Mouse (Mus musculus) thymus, adult 2 months (tissue): ENCODE results near the gene Map4k4. TPM values are rescaled to one million over a fixed set of nuclear protein-coding genes. Genes with fewer than 3 reads are reported as not detected.

Source experiments
- DNase-seq: peaks from one replicate; pipeline ENCODE4 v3.0.0; 2021
- H3K27ac ChIP-seq: fragments of 200-500 bp; 2 replicates; pipeline ENCODE4 v1.5.1; 2012; ENCODE audit warnings: low read length, control low read depth; ENCODE audit not compliant: control insufficient read depth, insufficient read depth
- H3K27me3 ChIP-seq: fragments of 200-500 bp; 2 replicates; pipeline ENCODE4 v1.6.1; 2012; ENCODE audit warnings: mild to moderate bottlenecking, low read length, moderate library complexity, mixed read lengths; ENCODE audit not compliant: control insufficient read depth, insufficient read depth
- H3K36me3 ChIP-seq: fragments of 200-500 bp; 2 replicates; pipeline ENCODE4 v1.6.1; 2012; ENCODE audit warnings: mild to moderate bottlenecking, low read length, moderate library complexity; ENCODE audit not compliant: control insufficient read depth, insufficient read depth
- H3K4me1 ChIP-seq: fragments of 200-500 bp; replicated peaks from 2 replicates; pipeline ENCODE4 v1.6.1; 2012; ENCODE audit warnings: low read length; ENCODE audit not compliant: control insufficient read depth, insufficient read depth
- H3K4me3 ChIP-seq: fragments of 200-500 bp; 2 replicates; pipeline ENCODE4 v1.5.1; 2012; ENCODE audit warnings: mild to moderate bottlenecking, low read length, control low read depth, moderate library complexity; ENCODE audit not compliant: control insufficient read depth, insufficient read depth
- CTCF ChIP-seq: fragments of 200-500 bp; IDR thresholded peaks from 2 replicates; pipeline ENCODE4 v1.5.1; 2012; ENCODE audit warnings: mild to moderate bottlenecking, control low read depth, low read length, moderate library complexity, borderline replicate concordance; ENCODE audit not compliant: control insufficient read depth, poor library complexity, insufficient read depth; ENCODE audit errors: extremely low read depth
- POLR2A ChIP-seq: fragments of 200-500 bp; IDR thresholded peaks from 2 replicates; pipeline ENCODE4 v1.6.1; 2012; ENCODE audit warnings: mild to moderate bottlenecking, low read length, control low read depth, moderate library complexity; ENCODE audit not compliant: control insufficient read depth, poor library complexity, insufficient read depth; ENCODE audit errors: extremely low read depth
- WGBS: fragments of 180-500 bp; shearing (Covaris S2); methylation state at CpG from one replicate; pipeline ENCODE4 v1.1.7; 2018; 5-methylcytosine and 5-hydroxymethylcytosine counted together
- polyA plus RNA-seq: library from polyadenylated mRNA; depleted of rRNA; stranded (reverse); fragments of >200 nt; gene quantifications from 2 replicates; pipeline ENCODE4 v1.2.3, GENCODE M21; 2012

The Map4k4 gene
- polyA plus RNA-seq, 1 experiment: 167 TPM

- TF ChIP-seq POLR2A (no peak), CTCF (no peak)
- WGBS: 96% methylated on average over 12 of the region's 12 CpGs
- no peaks in the 10 kb centered on the region for H3K27me3 ChIP-seq
- no peaks in the 10 kb centered on the region for H3K36me3 ChIP-seq
- peaks cover 39% of the 10 kb centered on the region for H3K4me1 ChIP-seq
- H3K27ac ChIP-seq: no peak overlapping the region
- no peak for DNase-seq
- H3K4me3 ChIP-seq: no peak overlapping the region
Measured at GRCm38 (mm10) chr1:39939401-39939800, 38.7 kb downstream of the Map4k4 start.

- Histone ChIP-seq H3K4me1 (peaks cover 39% of the 10 kb centered on the region), H3K27me3 (no peaks in the 10 kb centered on the region), H3K27ac (no peak overlapping the region), H3K36me3 (no peaks in the 10 kb centered on the region), H3K4me3 (no peak overlapping the region)
- DNase-seq: no peak
- TF ChIP-seq POLR2A (no peak), CTCF (no peak)
- WGBS: 88% methylated on average over 2 of the region's 2 CpGs
Measured at GRCm38 (mm10) chr1:39940342-39940741, 39.6 kb downstream of the Map4k4 start.

GRCm38 (mm10) chr1:39941237-39942179, 40.8 kb downstream of the Map4k4 start:
- Histone ChIP-seq H3K36me3 (no peaks in the 10 kb centered on the region), H3K27ac (no peak overlapping the region), H3K27me3 (no peaks in the 10 kb centered on the region), H3K4me1 (peaks cover 35% of the 10 kb centered on the region), H3K4me3 (no peak overlapping the region)
- TF ChIP-seq POLR2A (no peak), CTCF (no peak)
- no peak for DNase-seq
- 66% methylated on average over 10 of the region's 10 CpGs for WGBS

GRCm38 (mm10) chr1:39942935-39943334, 42.2 kb downstream of the Map4k4 start:
- Histone ChIP-seq H3K27ac (no peak overlapping the region), H3K36me3 (no peaks in the 10 kb centered on the region), H3K4me1 (peaks cover 41% of the 10 kb centered on the region), H3K27me3 (no peaks in the 10 kb centered on the region), H3K4me3 (no peak overlapping the region)
- 21% methylated on average over 8 of the region's 8 CpGs for WGBS
- TF ChIP-seq CTCF: no peak
- no peak for DNase-seq

- peaks cover 50% of the 10 kb centered on the region for H3K4me1 ChIP-seq
- no peaks in the 10 kb centered on the region for H3K36me3 ChIP-seq
- no peaks in the 10 kb centered on the region for H3K27me3 ChIP-seq
- H3K4me3 ChIP-seq: no peak overlapping the region
- no peak for DNase-seq
- 28% methylated on average over 5 of the region's 5 CpGs for WGBS
- TF ChIP-seq CTCF: no peak
- no peak for TF ChIP-seq POLR2A
- H3K27ac ChIP-seq: no peak overlapping the region
Measured at GRCm38 (mm10) chr1:39944306-39944971, 43.7 kb downstream of the Map4k4 start.

- Histone ChIP-seq H3K4me3 (no peak overlapping the region), H3K36me3 (no peaks in the 10 kb centered on the region), H3K27me3 (no peaks in the 10 kb centered on the region), H3K27ac (no peak overlapping the region), H3K4me1 (peaks cover 53% of the 10 kb centered on the region)
- TF ChIP-seq CTCF: no peak
- no peak for TF ChIP-seq POLR2A
- WGBS: 75% methylated on average over 4 of the region's 4 CpGs
- DNase-seq: no peak
Measured at GRCm38 (mm10) chr1:39944972-39945323, 44.2 kb downstream of the Map4k4 start.
